Mouse (Mus musculus) bone marrow macrophage, adult 2 months (primary cell): Measurements from ENCODE around the gene Kif19a.

Experiments
- CTCF ChIP-seq: IDR thresholded peaks from 2 replicates; pipeline ENCODE4 v1.5.1; 2012; ENCODE audit warnings: low read depth, mild to moderate bottlenecking, low read length, moderate library complexity
- POLR2A ChIP-seq: IDR thresholded peaks from 2 replicates; pipeline ENCODE4 v1.6.1; 2012; ENCODE audit warnings: mild to moderate bottlenecking, low read depth, low read length, borderline replicate concordance

- no peak for TF ChIP-seq CTCF
- no peak for TF ChIP-seq POLR2A
Measured at GRCm38 (mm10) chr11:114809371-114809770, 44.2 kb downstream of the Kif19a start.
